Mouse (Mus musculus) G1E (cell line): Measurements from ENCODE around the gene Tifa.

ENCODE experiments used
- CTCF ChIP-seq: IDR thresholded peaks from 2 replicates; pipeline ENCODE4 v1.5.1; 2012; ENCODE audit warnings: low read depth, low read length, inconsistent platforms, mixed read lengths
- GATA1 ChIP-seq: IDR thresholded peaks from 2 replicates; pipeline ENCODE4 v1.6.1; 2012; ENCODE audit warnings: borderline replicate concordance, low read length, inconsistent platforms, mixed read lengths
- GATA2 ChIP-seq: IDR thresholded peaks from 2 replicates; pipeline ENCODE4 v1.6.1; 2012; ENCODE audit warnings: low read depth, low read length, inconsistent platforms, borderline replicate concordance
- TAL1 ChIP-seq: conservative IDR thresholded peaks from 2 replicates; pipeline ENCODE4 v1.6.1; 2012; ENCODE audit warnings: low read depth, low read length, inconsistent platforms, mixed read lengths

DNA sequence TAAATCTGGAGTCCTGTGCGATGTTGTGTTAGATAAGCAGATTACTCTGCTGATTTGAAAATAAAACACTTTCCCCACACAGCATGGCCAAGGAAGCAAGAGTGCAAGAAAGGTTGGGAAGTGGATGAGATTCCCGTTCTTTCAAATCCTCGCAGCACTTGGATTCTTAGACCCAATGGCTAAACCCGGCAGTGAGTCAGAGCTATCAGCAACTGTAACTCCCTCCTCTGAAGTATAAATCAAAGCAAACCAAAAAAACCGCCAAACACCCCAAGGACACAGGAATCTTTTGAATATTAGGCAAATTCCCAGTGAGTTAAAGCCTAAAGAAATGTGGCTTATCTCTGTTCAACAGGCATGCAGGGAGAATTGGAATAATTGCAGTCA, 54.3 kb downstream of the Tifa start:
- TF ChIP-seq GATA1: no peak
- no peak for TF ChIP-seq CTCF
- no peak for TF ChIP-seq GATA2
- TF ChIP-seq TAL1: no peak
